Mouse (Mus musculus) spleen, adult 2 months (tissue): ENCODE measurements around the gene Klk15. TPM values are rescaled to one million over a fixed set of nuclear protein-coding genes. Genes with fewer than 3 reads are reported as not detected.
"Not testable (repeated sequence)": the region's sequence is repeated elsewhere in the genome, so short reads cannot be mapped to it uniquely, and the experiment has no call there.

Source experiments
- DNase-seq, 2 experiments: peaks; one replicate each; pipeline versions ENCODE4 v3.0.0 to v3.0.0-alpha.2; 2012 to 2021; ENCODE audit warnings: low spot score in 2 of 2, low read depth in 1 of 2
- H3K27ac ChIP-seq: fragments of 200-500 bp; 2 replicates; pipeline ENCODE4 v1.5.1; 2012; ENCODE audit warnings: low read length, inconsistent platforms; ENCODE audit not compliant: insufficient read depth
- H3K27me3 ChIP-seq: fragments of 200-500 bp; 2 replicates; pipeline ENCODE4 v1.6.1; 2012; ENCODE audit warnings: mild to moderate bottlenecking, moderate library complexity, low read length, inconsistent platforms; ENCODE audit not compliant: control insufficient read depth, insufficient read depth
- H3K36me3 ChIP-seq: fragments of 200-500 bp; 2 replicates; pipeline ENCODE4 v1.6.1; 2012; ENCODE audit warnings: mild to moderate bottlenecking, low read length, inconsistent platforms; ENCODE audit not compliant: control insufficient read depth, insufficient read depth
- H3K4me1 ChIP-seq: fragments of 200-500 bp; 2 replicates; pipeline ENCODE4 v1.6.1; 2011; ENCODE audit warnings: inconsistent platforms; ENCODE audit not compliant: control insufficient read depth, insufficient read depth, insufficient read length
- H3K4me3 ChIP-seq: fragments of 200-500 bp; 2 replicates; pipeline ENCODE4 v1.5.1; 2011; ENCODE audit warnings: mild to moderate bottlenecking, inconsistent platforms; ENCODE audit not compliant: insufficient read depth, insufficient read length; ENCODE audit errors: extremely low read depth
- CTCF ChIP-seq: fragments of 200-500 bp; IDR thresholded peaks from 2 replicates; pipeline ENCODE4 v1.5.1; 2011; ENCODE audit warnings: mild to moderate bottlenecking, inconsistent platforms; ENCODE audit not compliant: insufficient read depth, insufficient read length, insufficient replicate concordance; ENCODE audit errors: extremely low read depth
- POLR2A ChIP-seq: fragments of 200-500 bp; IDR thresholded peaks from 2 replicates; pipeline ENCODE4 v1.6.1; 2011; ENCODE audit warnings: low read depth, low read length, inconsistent platforms
- WGBS: fragments of 180-500 bp; shearing (Covaris S2); methylation state at CpG from one replicate; pipeline ENCODE4 v1.1.7; 2018; 5-methylcytosine and 5-hydroxymethylcytosine counted together
- polyA plus RNA-seq: library from polyadenylated mRNA; depleted of rRNA; stranded (reverse); fragments of >200 nt; gene quantifications from 2 replicates; pipeline ENCODE4 v1.2.3, GENCODE M21; 2012; rRNA removed

Klk15 gene
- polyA plus RNA-seq, 1 experiment = not detected

GRCm38 (mm10) chr7:43967612-43968011, 34.1 kb downstream of the Klk15 start:
- no peak for DNase-seq
- WGBS = 71% methylated on average over 2 of the region's 2 CpGs

DNA sequence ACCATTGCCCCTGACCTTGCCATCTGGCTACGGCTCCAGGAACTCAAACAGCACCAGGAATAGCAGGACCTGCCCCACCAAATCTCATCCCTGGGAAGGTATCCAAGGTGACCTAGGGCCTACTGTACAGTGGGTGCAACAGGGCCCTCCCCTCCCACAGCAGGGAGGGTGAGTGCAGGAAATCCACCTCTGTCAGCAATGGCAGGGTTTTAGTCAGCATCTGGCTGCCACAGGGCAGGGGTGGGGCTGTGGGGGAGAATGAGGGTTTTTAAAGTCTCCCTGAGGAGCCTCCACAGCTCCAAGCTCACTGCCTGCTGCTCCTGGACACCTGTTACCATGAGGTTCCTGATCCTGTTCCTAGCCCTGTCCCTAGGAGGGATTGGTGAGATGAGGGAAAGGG, 42.2 kb downstream of the Klk15 start, which contains the start of gene Klk1b9:
Klk1b9 (plus strand) TSS at position 301 of the 400 bp plus-strand sequence.
- H3K27ac ChIP-seq, H3K36me3 ChIP-seq, H3K27me3 ChIP-seq, H3K4me3 ChIP-seq, DNase-seq, H3K4me1 ChIP-seq: not testable (repeated sequence)
- WGBS = 82% methylated on average over 1 of the region's 1 CpGs

More at GRCm38 (mm10) chr7:43967612-43968011, 34.1 kb downstream of the Klk15 start:
- H3K27me3 ChIP-seq = no peaks in the 10 kb centered on the region
- TF ChIP-seq POLR2A = no peak
- no peak for TF ChIP-seq CTCF
- no peaks in the 10 kb centered on the region for H3K4me1 ChIP-seq
- H3K27ac ChIP-seq = no peak overlapping the region
- no peaks in the 10 kb centered on the region for H3K36me3 ChIP-seq
- H3K4me3 ChIP-seq = no peak overlapping the region

GRCm38 (mm10) chr7:43985657-43986056, 52.1 kb downstream of the Klk15 start:
- DNase-seq = no peak
- Histone ChIP-seq H3K27me3 (no peaks in the 10 kb centered on the region), H3K4me3 (no peak overlapping the region), H3K4me1 (no peaks in the 10 kb centered on the region), H3K27ac (no peak overlapping the region), H3K36me3 (no peaks in the 10 kb centered on the region)
- TF ChIP-seq POLR2A (no peak), CTCF (no peak)

Other genes starting within 250 kb of the Klk15 start
- not detected in 2 replicates for gene Klk14, start 243.3 kb upstream of the Klk15 start, polyA plus RNA-seq
- gene Klk13, start 221.2 kb upstream of the Klk15 start, polyA plus RNA-seq = 0.04 TPM in 1 of 2 replicates, not detected in the other
- gene Klk12, start 164.8 kb upstream of the Klk15 start, polyA plus RNA-seq = not detected in 2 replicates
- not detected in 2 replicates for gene Klk11, start 159.1 kb upstream of the Klk15 start, polyA plus RNA-seq
- gene Klk10, start 152.7 kb upstream of the Klk15 start, polyA plus RNA-seq = 0.16 TPM in 1 of 2 replicates, not detected in the other
- gene Klk9, start 141.8 kb upstream of the Klk15 start, polyA plus RNA-seq = not detected in 2 replicates
- gene Klk8, start 136.2 kb upstream of the Klk15 start, polyA plus RNA-seq = 12.3 and 13.5 TPM in 2 replicates
- not detected in 2 replicates for gene Klk7, start 122.4 kb upstream of the Klk15 start, polyA plus RNA-seq
- gene Klk6, start 109.2 kb upstream of the Klk15 start, polyA plus RNA-seq = not detected in 2 replicates
- not detected in 2 replicates for gene Klk5, start 91.8 kb upstream of the Klk15 start, polyA plus RNA-seq
- not detected in 2 replicates for gene Klk4, start 52.6 kb upstream of the Klk15 start, polyA plus RNA-seq
- gene Klk1b8, start 16.9 kb downstream of the Klk15 start, polyA plus RNA-seq = 0.18 and 0.19 TPM in 2 replicates
- gene Klk1b1, start 33.0 kb downstream of the Klk15 start, polyA plus RNA-seq = not detected in 2 replicates
- gene Klk1b9, start 42.3 kb downstream of the Klk15 start, polyA plus RNA-seq = 0.22 TPM in 1 of 2 replicates, not detected in the other
- 1.2 and 1.9 TPM in 2 replicates for gene Klk1b11, start 62.1 kb downstream of the Klk15 start, polyA plus RNA-seq
- not detected in 2 replicates for gene Klk1b26, start 78.4 kb downstream of the Klk15 start, polyA plus RNA-seq
- 4.1 and 4.4 TPM in 2 replicates for gene Klk1b27, start 118.5 kb downstream of the Klk15 start, polyA plus RNA-seq
- gene Klk1b21, start 168.6 kb downstream of the Klk15 start, polyA plus RNA-seq = not detected in 2 replicates
- 13.3 TPM in 1 of 2 replicates, not detected in the other for gene Klk1b22, start 178.9 kb downstream of the Klk15 start, polyA plus RNA-seq
- gene Klk1b16, start 203.0 kb downstream of the Klk15 start, polyA plus RNA-seq = 0.06 TPM in 1 of 2 replicates, not detected in the other